Mouse (Mus musculus) liver, embryonic 13.5 days (tissue): Measurements from ENCODE around the gene Gnb1l. TPM values are rescaled to one million over a fixed set of nuclear protein-coding genes. Genes with fewer than 3 reads are reported as not detected.
A peak's percentile ranks its signal among the peaks of the same experiment; 100 is the strongest.
"Not testable (repeated sequence)": the region's sequence is repeated elsewhere in the genome, so short reads cannot be mapped to it uniquely, and the experiment has no call there.

Source experiments
- ATAC-seq: fragments of 200-750 bp; cut with Nextera tagmentation; 2 replicates; pipeline ENCODE4 v1.8.0; 2017; ENCODE audit warnings: low read depth, mild to moderate bottlenecking, moderate number of reproducible peaks, moderate library complexity
- DNase-seq: peaks from one replicate; pipeline ENCODE4 v3.0.0; 2022
- H3K27ac ChIP-seq: fragments of 300-500 bp; sonication (generic); 2 replicates; pipeline ENCODE4 v1.5.1; 2015; ENCODE audit warnings: moderate library complexity, mild to moderate bottlenecking, inconsistent platforms
- H3K27me3 ChIP-seq: fragments of 300-500 bp; sonication (generic); 2 replicates; pipeline ENCODE4 v1.6.1; 2015; ENCODE audit warnings: mild to moderate bottlenecking, inconsistent platforms
- H3K36me3 ChIP-seq: fragments of 300-500 bp; sonication (generic); 2 replicates; pipeline ENCODE4 v1.6.1; 2015; ENCODE audit warnings: mild to moderate bottlenecking, inconsistent platforms
- H3K4me1 ChIP-seq: fragments of 300-500 bp; sonication (generic); replicated peaks from 2 replicates; pipeline ENCODE4 v1.6.1; 2015; ENCODE audit warnings: inconsistent platforms
- H3K4me2 ChIP-seq: fragments of 300-500 bp; sonication (generic); 2 replicates; pipeline ENCODE4 v1.6.1; 2015; ENCODE audit warnings: inconsistent platforms, mild to moderate bottlenecking, moderate library complexity
- H3K4me3 ChIP-seq: fragments of 300-500 bp; sonication (generic); replicated peaks from 2 replicates; pipeline ENCODE4 v1.5.1; 2015; ENCODE audit warnings: mild to moderate bottlenecking, inconsistent platforms
- H3K9ac ChIP-seq: fragments of 300-500 bp; sonication (generic); 2 replicates; pipeline ENCODE4 v1.6.1; 2015; ENCODE audit warnings: mild to moderate bottlenecking, inconsistent platforms
- H3K9me3 ChIP-seq: fragments of 300-500 bp; sonication (generic); replicated peaks from 2 replicates; pipeline ENCODE4 v1.6.1; 2016; ENCODE audit warnings: inconsistent platforms
- WGBS: fragments of 180-500 bp; shearing (Covaris S2); methylation state at CpG from one replicate; pipeline ENCODE4 v1.1.7; 2015; ENCODE audit not compliant: insufficient replicate concordance; 5-methylcytosine and 5-hydroxymethylcytosine counted together
- polyA plus RNA-seq: library from polyadenylated mRNA; unstranded; fragments of >200 nt; fragmentation: Nextera tagmentation; extraction: Ambion mirVana; gene quantifications from 2 replicates; pipeline ENCODE4 v1.2.1, GENCODE M21; 2015

The Gnb1l gene
- polyA plus RNA-seq, 1 experiment from 2014 or later = 14.9 TPM

- no peaks in the 10 kb centered on the region for H3K27me3 ChIP-seq
- WGBS = 57% methylated on average over 1 of the region's 1 CpGs
- no peak for ATAC-seq
Measured at GRCm38 (mm10) chr16:18507200-18507549, 8.7 kb downstream of the Gnb1l start.

GRCm38 (mm10) chr16:18511741-18512140 lies 13.2 kb downstream of the Gnb1l start:
- H3K4me2 ChIP-seq = no peak overlapping the region
- H3K4me3 ChIP-seq = no peak overlapping the region
- H3K27me3 ChIP-seq = no peaks in the 10 kb centered on the region
- WGBS = 72% methylated on average over 5 of the region's 5 CpGs
- H3K27ac ChIP-seq = no peak overlapping the region
- no peaks in the 10 kb centered on the region for H3K9me3 ChIP-seq
- H3K9ac ChIP-seq = no peak overlapping the region
- no peaks in the 10 kb centered on the region for H3K4me1 ChIP-seq
- ATAC-seq (no peak), DNase-seq (no peak)
- H3K36me3 ChIP-seq = no peaks in the 10 kb centered on the region

More at GRCm38 (mm10) chr16:18507200-18507549, 8.7 kb downstream of the Gnb1l start:
- Histone ChIP-seq H3K4me3 (no peak overlapping the region), H3K9me3 (no peaks in the 10 kb centered on the region), H3K36me3 (peaks cover 12% of the 10 kb centered on the region), H3K4me2 (no peak overlapping the region), H3K27ac (no peak overlapping the region), H3K4me1 (no peaks in the 10 kb centered on the region), H3K9ac (no peak overlapping the region)
- no peak for DNase-seq

DNA sequence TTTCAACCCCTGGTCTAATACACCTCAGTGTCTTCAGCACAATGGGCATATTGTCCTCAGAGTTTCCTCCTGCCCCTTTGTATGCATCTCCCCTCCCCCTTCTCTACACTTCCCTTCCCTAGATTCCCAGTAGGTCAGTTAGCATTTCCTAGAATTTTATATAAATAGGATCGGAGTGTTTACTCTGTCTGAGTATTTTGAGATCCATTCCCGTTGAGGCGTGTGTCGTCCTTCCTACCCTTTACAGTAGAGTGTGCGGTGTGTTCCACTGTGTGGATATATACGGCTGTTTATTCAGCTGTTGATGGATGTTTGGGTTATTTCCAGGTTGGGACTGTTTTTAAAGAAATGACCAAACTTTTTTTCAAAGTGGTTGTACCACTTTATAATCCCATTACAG lies 15.0 kb downstream of the Gnb1l start:
- H3K27me3 ChIP-seq = no peaks in the 10 kb centered on the region
- H3K9ac ChIP-seq = no peak overlapping the region
- H3K4me2 ChIP-seq = no peak overlapping the region
- 73% methylated on average over 6 of the region's 6 CpGs for WGBS
- H3K9me3 ChIP-seq = no peaks in the 10 kb centered on the region
- H3K27ac ChIP-seq = no peak overlapping the region
- ATAC-seq (no peak), DNase-seq (no peak)
- H3K4me1 ChIP-seq = no peaks in the 10 kb centered on the region
- H3K4me3 ChIP-seq = no peak overlapping the region
- no peaks in the 10 kb centered on the region for H3K36me3 ChIP-seq

- no peak for DNase-seq
- no peaks in the 10 kb centered on the region for H3K27me3 ChIP-seq
- no peak overlapping the region for H3K4me3 ChIP-seq
Measured at GRCm38 (mm10) chr16:18518091-18518490, 19.6 kb downstream of the Gnb1l start.

GRCm38 (mm10) chr16:18523563-18524245 lies 25.2 kb downstream of the Gnb1l start:
- Histone ChIP-seq H3K9ac (no peak overlapping the region), H3K4me2 (no peak overlapping the region), H3K36me3 (no peaks in the 10 kb centered on the region), H3K27me3 (no peaks in the 10 kb centered on the region), H3K4me1 (no peaks in the 10 kb centered on the region), H3K4me3 (no peak overlapping the region), H3K27ac (no peak overlapping the region), H3K9me3 (no peaks in the 10 kb centered on the region)
- ATAC-seq (no peak), DNase-seq (no peak)
- WGBS = 84% methylated on average over 8 of the region's 8 CpGs

More at GRCm38 (mm10) chr16:18518091-18518490, 19.6 kb downstream of the Gnb1l start:
- Histone ChIP-seq H3K27ac (no peak overlapping the region), H3K36me3 (no peaks in the 10 kb centered on the region), H3K9ac (no peak overlapping the region), H3K4me1 (no peaks in the 10 kb centered on the region), H3K9me3 (no peaks in the 10 kb centered on the region), H3K4me2 (no peak overlapping the region)
- no peak for ATAC-seq

GRCm38 (mm10) chr16:18528656-18529055 lies 30.1 kb downstream of the Gnb1l start:
- Histone ChIP-seq H3K9me3 (no peaks in the 10 kb centered on the region), H3K27ac (no peak overlapping the region), H3K4me2 (no peak overlapping the region), H3K4me3 (no peak overlapping the region), H3K36me3 (no peaks in the 10 kb centered on the region), H3K4me1 (no peaks in the 10 kb centered on the region), H3K9ac (no peak overlapping the region), H3K27me3 (no peaks in the 10 kb centered on the region)
- WGBS = 83% methylated on average over 5 of the region's 5 CpGs
- ATAC-seq (no peak), DNase-seq (no peak)

DNA sequence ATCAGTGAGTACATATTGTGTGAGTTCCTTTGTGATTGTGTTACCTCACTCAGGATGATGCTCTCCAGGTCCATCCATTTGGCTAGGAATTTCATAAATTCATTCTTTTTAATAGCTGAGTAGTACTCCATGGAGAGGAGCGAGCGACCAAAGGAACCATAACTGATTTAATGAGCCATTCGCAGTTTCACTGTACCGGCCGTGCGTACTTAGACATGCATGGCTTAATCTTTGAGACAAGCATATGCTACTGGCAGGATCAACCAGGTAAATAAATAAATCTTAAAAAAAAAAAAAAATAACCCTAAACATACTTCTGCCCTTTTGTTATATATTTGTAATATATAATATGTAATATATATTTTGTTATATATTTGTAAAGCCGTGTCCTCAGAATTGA lies 34.5 kb downstream of the Gnb1l start:
- H3K9ac ChIP-seq, H3K9me3 ChIP-seq, H3K4me2 ChIP-seq, DNase-seq, H3K27ac ChIP-seq, H3K4me3 ChIP-seq, H3K4me1 ChIP-seq, H3K36me3 ChIP-seq, H3K27me3 ChIP-seq: not testable (repeated sequence)
- 86% methylated on average over 7 of the region's 7 CpGs for WGBS
- ATAC-seq = peak; percentile 100

DNA sequence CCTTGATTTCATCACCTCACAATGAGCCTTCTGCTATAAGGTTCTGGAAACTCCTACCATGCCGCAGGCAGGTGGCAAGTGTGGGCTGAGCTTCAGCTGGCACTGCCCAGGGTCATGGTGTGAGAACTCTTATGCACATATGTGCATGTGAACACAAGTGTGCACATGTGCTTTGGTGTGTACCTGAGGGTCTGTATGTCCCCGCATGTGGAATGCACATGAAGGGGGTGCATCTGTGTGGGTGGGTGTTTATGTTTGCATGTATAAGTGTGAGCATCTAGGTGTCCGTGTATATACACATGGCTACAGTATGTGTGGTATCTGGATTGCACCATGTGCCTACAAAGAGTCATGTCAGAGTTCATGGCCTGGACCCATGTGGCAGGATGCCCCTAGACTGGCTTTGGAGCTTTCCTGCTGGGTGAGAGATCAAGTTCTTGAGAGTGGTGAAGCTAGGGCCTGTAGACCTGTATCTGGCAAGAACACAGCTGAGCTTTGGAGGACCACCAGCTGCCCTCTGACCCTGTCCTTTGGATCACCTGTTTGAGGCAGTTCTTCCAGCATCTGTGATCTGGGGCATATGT lies 39.0 kb downstream of the Gnb1l start:
- no peak overlapping the region for H3K4me3 ChIP-seq
- DNase-seq (no peak), ATAC-seq (no peak)
- no peaks in the 10 kb centered on the region for H3K36me3 ChIP-seq
- H3K4me2 ChIP-seq = no peak overlapping the region
- no peak overlapping the region for H3K27ac ChIP-seq
- H3K4me1 ChIP-seq = no peaks in the 10 kb centered on the region
- H3K27me3 ChIP-seq = no peaks in the 10 kb centered on the region
- H3K9me3 ChIP-seq = no peaks in the 10 kb centered on the region
- 79% methylated on average over 3 of the region's 3 CpGs for WGBS
- H3K9ac ChIP-seq = no peak overlapping the region

GRCm38 (mm10) chr16:18539281-18539680 lies 40.8 kb downstream of the Gnb1l start:
- no peak for ATAC-seq
- no peaks in the 10 kb centered on the region for H3K36me3 ChIP-seq
- H3K4me3 ChIP-seq = no peak overlapping the region
- H3K9me3 ChIP-seq = no peaks in the 10 kb centered on the region
- WGBS = 63% methylated on average over 6 of the region's 6 CpGs
- no peaks in the 10 kb centered on the region for H3K4me1 ChIP-seq
- H3K27me3 ChIP-seq = no peaks in the 10 kb centered on the region
- DNase-seq = no peak
- no peak overlapping the region for H3K9ac ChIP-seq
- no peak overlapping the region for H3K4me2 ChIP-seq
- H3K27ac ChIP-seq = no peak overlapping the region

GRCm38 (mm10) chr16:18543151-18543829 lies 44.8 kb downstream of the Gnb1l start:
- H3K27ac ChIP-seq = no peak overlapping the region
- no peak overlapping the region for H3K4me2 ChIP-seq
- no peaks in the 10 kb centered on the region for H3K27me3 ChIP-seq
- DNase-seq (no peak), ATAC-seq (no peak)
- H3K9me3 ChIP-seq = no peaks in the 10 kb centered on the region
- 69% methylated on average over 8 of the region's 8 CpGs for WGBS
- no peaks in the 10 kb centered on the region for H3K4me1 ChIP-seq
- H3K4me3 ChIP-seq = no peak overlapping the region
- H3K36me3 ChIP-seq = no peaks in the 10 kb centered on the region
- no peak overlapping the region for H3K9ac ChIP-seq

- Histone ChIP-seq H3K4me3 (no peak overlapping the region), H3K36me3 (no peaks in the 10 kb centered on the region), H3K27ac (no peak overlapping the region), H3K9me3 (no peaks in the 10 kb centered on the region), H3K4me1 (no peaks in the 10 kb centered on the region), H3K4me2 (no peak overlapping the region), H3K27me3 (no peaks in the 10 kb centered on the region), H3K9ac (no peak overlapping the region)
- ATAC-seq (no peak), DNase-seq (no peak)
- 78% methylated on average over 5 of the region's 5 CpGs for WGBS
Measured at GRCm38 (mm10) chr16:18547891-18548290, 49.4 kb downstream of the Gnb1l start.

- ATAC-seq (no peak), DNase-seq (no peak)
- no peak overlapping the region for H3K4me2 ChIP-seq
Measured at GRCm38 (mm10) chr16:18551604-18552003, 53.1 kb downstream of the Gnb1l start.

More at GRCm38 (mm10) chr16:18551604-18552003, 53.1 kb downstream of the Gnb1l start:
- no peak overlapping the region for H3K27ac ChIP-seq
- no peaks in the 10 kb centered on the region for H3K27me3 ChIP-seq
- H3K9me3 ChIP-seq = no peaks in the 10 kb centered on the region
- no peak overlapping the region for H3K9ac ChIP-seq
- no peaks in the 10 kb centered on the region for H3K4me1 ChIP-seq
- no peaks in the 10 kb centered on the region for H3K36me3 ChIP-seq
- 56% methylated on average over 9 of the region's 9 CpGs for WGBS
- no peak overlapping the region for H3K4me3 ChIP-seq
